9 mouse cellular contexts compared by ENCODE assay signal in the genomic region with DNA sequence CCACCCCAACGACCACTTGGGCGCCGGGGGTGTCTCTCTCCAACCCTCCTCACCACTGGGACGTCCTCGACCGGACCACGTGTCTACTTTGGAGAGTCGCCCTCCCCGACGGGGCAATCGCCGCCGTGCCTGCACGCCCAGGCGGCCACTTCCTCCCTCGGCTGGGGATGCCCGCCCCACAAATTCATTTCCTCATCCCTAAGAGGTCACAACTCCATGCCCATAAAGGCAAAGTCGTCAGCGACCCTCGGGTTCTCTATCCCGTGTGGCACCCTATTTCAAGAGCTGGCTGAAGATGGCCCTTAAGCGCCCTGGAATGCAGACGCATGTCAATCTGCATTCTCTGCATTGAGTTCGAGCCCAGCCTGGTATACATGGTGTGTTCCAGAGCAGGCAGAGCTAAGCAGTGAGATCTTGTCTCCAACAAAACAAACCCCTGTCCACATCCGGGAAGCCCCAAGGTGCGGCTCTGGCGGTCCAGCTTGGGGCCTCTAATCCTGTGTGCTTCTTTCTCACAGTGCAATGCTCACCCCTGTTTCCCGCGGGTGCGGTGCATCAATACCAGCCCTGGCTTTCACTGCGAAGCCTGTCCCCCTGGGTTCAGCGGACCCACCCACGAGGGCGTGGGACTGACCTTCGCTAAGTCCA. TPM values are rescaled to one million over a fixed set of nuclear protein-coding genes. Genes with fewer than 3 reads are reported as not detected.
DNase-seq lines count a peak whose midpoint lies in the region; ATAC-seq and TF ChIP-seq lines count a peak whose summit lies in the region.
"Had no signal": no experiment of that assay in that cellular context is flagged by ENCODE, and none has a peak within 500 bp of the region (broad histone marks: within the 10 kb centered on the region; RNA-seq: fewer than 3 reads in every experiment).

No protein-coding gene starts in this region.

- H3K4me2 ChIP-seq in heart, embryonic 11.5 days = peak overlapping the region; percentile 65; the same call in 1 of the 2 replicates

- no peak for DNase-seq in heart, adult 8-10 months (ENCODE audit: low spot score)
- DNase-seq in limb, embryonic 10.5 days (ENCODE audit: low spot score) = peak; percentile 48
- peak; percentile 47 for DNase-seq in naive thymus-derived CD4-positive, alpha-beta T cell, adult 2 months (ENCODE audit: low read depth)
- DNase-seq in urinary bladder, adult 18-20 months (ENCODE audit: low spot score in 2 of 2) = no peak
- DNase-seq in yolk sac, embryonic 10.5 days (ENCODE audit: low spot score) = no peak
- DNase-seq in urinary bladder, postnatal 10 days (ENCODE audit: low spot score) = no peak

- H3K27me3 ChIP-seq in heart, embryonic 11.5 days (ENCODE audit: control insufficient read depth, insufficient read depth, low read length) = peaks cover 80% of the 10 kb centered on the region
- H3K27me3 ChIP-seq in limb, embryonic 10.5 days (ENCODE audit: low read depth, poor library complexity, severe bottlenecking) = peaks cover 91% of the 10 kb centered on the region

- no peaks in the 10 kb centered on the region for H3K9me3 ChIP-seq in heart, embryonic 11.5 days (replicated peaks; ENCODE audit: control insufficient read depth, low read length)
- no peaks in the 10 kb centered on the region for H3K9me3 ChIP-seq in limb, embryonic 10.5 days (replicated peaks)

- peaks cover 22% of the 10 kb centered on the region for H3K4me1 ChIP-seq in heart, embryonic 11.5 days (ENCODE audit: control insufficient read depth, insufficient read depth, low read length)
- H3K4me1 ChIP-seq in bone marrow macrophage, adult 2 months (ENCODE audit: control insufficient read depth, insufficient read depth, low read length) = peaks cover 9% of the 10 kb centered on the region
- peaks cover 54% of the 10 kb centered on the region for H3K4me1 ChIP-seq in limb, embryonic 10.5 days

- H3K9ac ChIP-seq in heart, embryonic 11.5 days (ENCODE audit: low read depth, low read length) = no peak overlapping the region

- 6% methylated on average over 35 of the region's 35 CpGs for WGBS in heart, embryonic 11.5 days (ENCODE audit: insufficient replicate concordance)
- 10% methylated on average over 35 of the region's 35 CpGs for WGBS in limb, embryonic 10.5 days

- peak overlapping the region; percentile 26; the same call in 1 of the 2 replicates for H3K4me3 ChIP-seq in heart, embryonic 11.5 days (ENCODE audit: low read depth, low read length)
- H3K4me3 ChIP-seq in bone marrow macrophage, adult 2 months (ENCODE audit: insufficient read depth, low read length) = peak overlapping the region; percentile 56
- peak overlapping the region; percentile 48 for H3K4me3 ChIP-seq in limb, embryonic 10.5 days

- no peak overlapping the region for H3K27ac ChIP-seq in heart, embryonic 11.5 days (ENCODE audit: low read depth, low read length)
- H3K27ac ChIP-seq in bone marrow macrophage, adult 2 months (ENCODE audit: insufficient read depth, low read depth, low read length) = no peak overlapping the region
- H3K27ac ChIP-seq in limb, embryonic 10.5 days = no peak overlapping the region

- no peaks in the 10 kb centered on the region for H3K36me3 ChIP-seq in heart, embryonic 11.5 days (ENCODE audit: control insufficient read depth, insufficient read depth, low read length)
- H3K36me3 ChIP-seq in limb, embryonic 10.5 days = no peaks in the 10 kb centered on the region

- ATAC-seq in heart, embryonic 11.5 days (replicated peaks; ENCODE audit: insufficient number of reproducible peaks, low FRiP score, low TSS enrichment) = 0 out of 2 replicates have a peak, but pooled peaks have one; percentile 5

- no peak for TF ChIP-seq POLR2A in bone marrow macrophage, adult 2 months (IDR thresholded peaks at IDR 0.05; ENCODE audit: borderline replicate concordance, low read depth, low read length)

- no peak for TF ChIP-seq CTCF in bone marrow macrophage, adult 2 months (IDR thresholded peaks at IDR 0.05; ENCODE audit: low read depth, low read length)

RNA-seq across cellular contexts. Expression of gene Comp, which starts 2.0 kb away (rescaled TPM):
- 1.1 and 2.2 TPM in 2 replicates for polyA plus RNA-seq in heart, embryonic 11.5 days (2014; fragmentation: Nextera tagmentation; extraction: Ambion mirVana)
- total RNA-seq in heart, adult 8-10 months (2022) = 1 to 10 TPM; 4.7 to 7.7 (median 6.2) TPM
- polyA plus RNA-seq in bone marrow macrophage, adult 2 months (2012; ENCODE audit: insufficient read depth, insufficient read length, missing spikeins) = 1.1 and 1.2 TPM in 2 replicates
- 0.08 and 0.35 TPM in 2 replicates for polyA plus RNA-seq in limb, embryonic 10.5 days (2016; fragmentation: Nextera tagmentation; extraction: Ambion mirVana)
- total RNA-seq: MEL had no signal

RNA-seq across cellular contexts. Expression of gene Upf1, which starts 22.3 kb away (rescaled TPM):
- 14.0 and 17.2 TPM in 2 replicates for polyA plus RNA-seq in heart, embryonic 11.5 days (2014; fragmentation: Nextera tagmentation; extraction: Ambion mirVana)
- total RNA-seq in heart, adult 8-10 months (2022) = 10 to 100 TPM; 46.7 to 48.8 (median 47.5) TPM
- polyA plus RNA-seq in bone marrow macrophage, adult 2 months (2012; ENCODE audit: insufficient read depth, insufficient read length, missing spikeins) = 30.6 and 31.6 TPM in 2 replicates
- 25.6 and 26.7 TPM in 2 replicates for polyA plus RNA-seq in limb, embryonic 10.5 days (2016; fragmentation: Nextera tagmentation; extraction: Ambion mirVana)

RNA-seq across cellular contexts. Expression of gene Gdf1, which starts 45.7 kb away (rescaled TPM):
- 1.7 and 1.9 TPM in 2 replicates for polyA plus RNA-seq in heart, embryonic 11.5 days (2014; fragmentation: Nextera tagmentation; extraction: Ambion mirVana)
- under 1 TPM in 3 of 4 experiments, not detected in 1; 0.23 to 0.85 (median 0.41) TPM for total RNA-seq in heart, adult 8-10 months (2022)
- not detected in 2 replicates for polyA plus RNA-seq in bone marrow macrophage, adult 2 months (2012; ENCODE audit: insufficient read depth, insufficient read length, missing spikeins)
- 7.9 and 13.8 TPM in 2 replicates for polyA plus RNA-seq in limb, embryonic 10.5 days (2016; fragmentation: Nextera tagmentation; extraction: Ambion mirVana)

RNA-seq across cellular contexts. Expression of gene Cers1, which starts 59.8 kb away (rescaled TPM):
- 1.4 and 1.5 TPM in 2 replicates for polyA plus RNA-seq in heart, embryonic 11.5 days (2014; fragmentation: Nextera tagmentation; extraction: Ambion mirVana)
- total RNA-seq in heart, adult 8-10 months (2022) = under 1 TPM; 0.14 to 0.53 (median 0.38) TPM
- polyA plus RNA-seq in bone marrow macrophage, adult 2 months (2012; ENCODE audit: insufficient read depth, insufficient read length, missing spikeins) = not detected in 2 replicates
- 3.2 and 4.6 TPM in 2 replicates for polyA plus RNA-seq in limb, embryonic 10.5 days (2016; fragmentation: Nextera tagmentation; extraction: Ambion mirVana)

Comparison
In these comparisons a context has a peak if more than half of its experiments do, and no peak if none do; other contexts are left out.
1. DNase-seq: peak in limb, embryonic 10.5 days (single experiment) and naive thymus-derived CD4-positive, alpha-beta T cell, adult 2 months (single experiment); none in heart, adult 8-10 months (single experiment), urinary bladder, adult 18-20 months (0 of 2), yolk sac, embryonic 10.5 days (single experiment) and urinary bladder, postnatal 10 days (single experiment).
2. Peak in every context shown above with its lines, with median percentiles within 50 percentile points of each other: H3K4me3 ChIP-seq.